Mouse (Mus musculus): Measurements from ENCODE around the gene Gm49325.

Gm49325 gene

GRCm38 (mm10) chr10:77623639-77624400 lies 17.8 kb downstream of the Gm49325 start:
- in situ Hi-C loops (cut with MboI, MseI) = no loop called here

GRCm38 (mm10) chr10:77624570-77624995 lies 18.6 kb downstream of the Gm49325 start:
- in situ Hi-C loops (cut with MboI, MseI) = no loop called here

DNA sequence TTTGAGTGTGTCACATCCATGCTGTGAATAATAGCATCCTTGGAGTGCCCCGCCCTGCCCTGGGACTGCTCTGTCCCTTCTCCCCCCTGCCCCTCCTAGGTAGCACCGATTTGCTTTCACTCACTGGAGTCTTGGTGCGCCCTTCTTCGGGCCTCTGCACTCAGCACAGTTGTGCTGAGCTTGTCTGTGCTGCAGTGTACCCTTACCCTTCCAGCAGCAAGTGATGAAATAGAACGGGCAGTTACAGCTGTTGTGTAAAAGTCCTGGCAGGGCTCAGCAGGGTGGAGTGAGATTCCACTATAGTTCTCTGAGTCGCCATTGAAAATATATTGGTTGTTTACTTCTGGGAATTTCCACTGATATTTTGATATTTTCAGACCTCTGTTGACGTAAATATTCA lies 20.0 kb downstream of the Gm49325 start:
- in situ Hi-C loops (cut with MboI, MseI) = loop anchor here (25.0 kb wide), 1 partner anchor 961 kb away; the partner anchor contains the start of gene Syde1

DNA sequence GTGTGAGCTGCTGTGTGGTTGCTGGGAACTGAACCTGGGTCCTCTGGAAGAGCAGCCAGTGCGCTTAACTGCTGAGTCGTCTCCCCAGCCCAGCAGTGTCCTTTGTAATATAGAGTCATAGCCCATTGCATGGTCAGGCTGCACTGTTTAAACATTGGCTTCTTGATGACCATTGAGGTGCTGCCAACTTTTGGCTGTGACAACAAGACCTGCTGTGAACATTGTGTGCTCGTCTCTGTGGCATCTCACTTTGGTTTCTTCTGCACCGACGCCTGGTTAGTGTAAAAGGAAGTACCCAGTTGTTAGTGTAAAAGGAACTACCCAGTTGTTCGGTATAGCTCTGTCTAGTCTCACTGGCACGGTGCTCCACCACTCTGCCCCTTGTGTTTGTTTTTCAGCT lies 20.6 kb downstream of the Gm49325 start:
- in situ Hi-C loops (cut with MboI, MseI) = loop anchor here (25.0 kb wide), 1 partner anchor 961 kb away; the partner anchor contains the start of gene Syde1

GRCm38 (mm10) chr10:77627497-77627896 lies 21.5 kb downstream of the Gm49325 start:
- in situ Hi-C loops (cut with MboI, MseI) = loop anchor here (25.0 kb wide), 1 partner anchor 960 kb away; the partner anchor contains the start of gene Syde1

DNA sequence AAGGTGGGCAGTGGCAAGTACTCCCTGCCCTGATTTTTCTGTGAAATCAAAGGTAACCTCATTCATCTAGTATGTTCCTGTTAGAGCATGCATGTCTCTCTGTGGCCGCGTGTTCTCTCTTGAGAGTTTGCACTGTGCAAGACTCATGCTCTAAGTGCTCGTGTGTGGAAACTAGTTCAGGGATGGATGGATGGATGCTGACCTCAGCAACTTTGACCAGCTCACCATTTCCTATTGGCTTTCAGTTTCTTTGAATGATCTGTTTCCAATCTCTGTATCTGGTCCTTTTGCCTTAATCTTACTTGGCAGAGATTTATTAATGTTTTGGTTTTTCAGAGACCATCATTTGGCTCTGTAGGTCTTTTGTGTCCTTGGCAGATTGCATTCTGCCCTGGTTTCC lies 23.2 kb downstream of the Gm49325 start:
- in situ Hi-C loops (cut with MboI, MseI) = loop anchor here (25.0 kb wide), 1 partner anchor 958 kb away; the partner anchor contains the start of gene Syde1

DNA sequence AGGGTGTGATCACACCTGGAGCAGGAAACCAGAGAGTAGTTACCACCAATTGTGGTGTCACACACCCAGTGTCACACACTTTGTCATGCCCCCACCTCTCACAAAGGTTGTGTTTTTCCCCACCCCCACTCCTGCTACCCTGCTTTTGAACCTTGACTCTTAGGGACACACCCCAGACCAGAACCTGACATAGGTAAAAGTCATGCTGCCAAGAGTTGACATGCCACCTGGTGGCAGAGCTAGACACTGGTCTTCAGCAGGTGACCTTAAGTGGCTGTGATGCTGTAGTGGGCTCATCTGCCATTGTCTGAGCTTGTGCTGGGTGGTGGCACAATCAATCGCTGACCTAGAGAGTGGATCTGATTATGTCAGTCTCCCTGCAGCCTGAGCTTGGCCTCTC lies 24.0 kb downstream of the Gm49325 start:
- in situ Hi-C loops (cut with MboI, MseI) = loop anchor here (5.0 to 25.0 kb wide), 2 partner anchors 113 to 957 kb away; partner anchors contain the start of genes Fam207a and Syde1

DNA sequence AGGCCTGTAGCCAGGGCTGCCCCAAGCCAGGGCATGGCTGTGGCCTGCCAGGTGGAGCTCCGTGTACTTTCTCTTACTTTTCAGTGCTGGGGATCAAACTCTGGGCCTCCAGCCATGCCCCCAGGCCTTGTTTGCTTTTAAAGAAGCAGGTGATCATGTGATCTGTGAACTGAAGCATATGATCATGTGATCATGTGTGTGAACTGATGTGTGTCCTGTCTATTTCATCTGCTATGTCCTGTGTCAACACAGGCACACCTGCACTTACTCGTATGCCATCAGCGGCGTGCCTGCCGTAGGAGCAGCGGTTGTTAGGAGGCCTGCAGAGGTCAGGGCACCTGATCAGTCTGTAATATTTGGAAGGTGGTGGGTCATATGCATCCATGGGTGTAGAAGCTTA lies 28.0 kb downstream of the Gm49325 start:
- in situ Hi-C loops (cut with MboI, MseI) = loop anchor here (5.0 to 25.0 kb wide), 2 partner anchors 117 to 953 kb away; partner anchors contain the start of genes Fam207a and Syde1

- in situ Hi-C loops (cut with MboI, MseI) = loop anchor here (5.0 to 25.0 kb wide), 2 partner anchors 117 to 953 kb away; partner anchors contain the start of genes Fam207a and Syde1
Measured at GRCm38 (mm10) chr10:77634452-77635231, 28.6 kb downstream of the Gm49325 start.

DNA sequence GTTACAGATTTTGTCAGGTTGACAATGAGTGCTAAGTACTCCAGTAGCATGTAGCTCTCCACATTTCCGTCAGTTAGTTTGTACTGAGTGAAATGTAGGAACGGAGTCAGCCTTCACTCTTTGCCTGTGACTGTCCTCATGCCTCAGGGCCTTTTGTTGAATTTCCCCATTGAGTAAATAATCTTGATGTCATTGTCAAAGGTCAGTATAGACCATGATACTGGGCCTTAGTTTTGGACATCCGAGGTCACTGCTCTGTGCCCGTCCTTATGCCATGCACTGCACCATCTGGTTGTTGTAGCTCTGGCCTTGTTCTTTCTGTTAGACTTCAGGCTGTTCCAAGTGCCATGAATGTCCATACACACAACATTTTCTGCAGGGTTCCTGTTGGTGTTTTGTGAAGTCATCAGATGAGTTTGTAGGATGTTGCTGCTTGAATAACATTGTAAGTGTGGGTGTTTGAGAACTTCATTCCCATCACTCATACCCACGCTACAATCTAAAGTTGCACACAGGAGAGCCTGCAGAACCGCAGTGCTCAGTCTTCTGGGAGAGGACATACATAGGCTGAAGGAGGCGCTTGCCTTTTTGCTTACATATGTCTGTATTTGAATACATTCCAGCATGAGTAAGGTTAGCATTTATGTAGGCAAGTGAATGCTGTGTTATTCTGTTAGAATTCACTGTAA lies 30.4 kb downstream of the Gm49325 start:
- in situ Hi-C loops (cut with MboI, MseI) = loop anchor here (25.0 kb wide), 1 partner anchor 951 kb away; the partner anchor contains the start of gene Syde1

DNA sequence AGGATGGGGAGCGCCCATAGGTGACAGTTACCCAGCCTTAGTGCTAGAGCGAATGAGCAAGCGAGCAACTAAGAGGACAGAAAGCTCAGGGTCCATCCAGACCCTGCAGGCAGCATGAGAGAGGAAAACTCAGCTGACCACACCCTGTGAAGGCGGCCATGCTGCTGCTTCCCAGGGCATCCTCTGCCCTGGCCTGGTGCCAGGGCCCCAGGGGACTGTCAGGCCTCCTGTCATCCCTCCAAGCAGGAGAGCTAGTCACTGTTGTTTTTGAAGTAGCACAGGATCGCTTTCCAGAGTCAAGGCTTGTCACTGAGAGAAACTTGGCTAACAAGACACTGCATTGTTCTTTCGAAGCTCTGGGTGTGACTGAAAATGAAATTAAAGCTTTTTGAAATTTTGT lies 33.0 kb downstream of the Gm49325 start:
- in situ Hi-C loops (cut with MboI, MseI) = loop anchor here (25.0 kb wide), 1 partner anchor 948 kb away; the partner anchor contains the start of gene Syde1

DNA sequence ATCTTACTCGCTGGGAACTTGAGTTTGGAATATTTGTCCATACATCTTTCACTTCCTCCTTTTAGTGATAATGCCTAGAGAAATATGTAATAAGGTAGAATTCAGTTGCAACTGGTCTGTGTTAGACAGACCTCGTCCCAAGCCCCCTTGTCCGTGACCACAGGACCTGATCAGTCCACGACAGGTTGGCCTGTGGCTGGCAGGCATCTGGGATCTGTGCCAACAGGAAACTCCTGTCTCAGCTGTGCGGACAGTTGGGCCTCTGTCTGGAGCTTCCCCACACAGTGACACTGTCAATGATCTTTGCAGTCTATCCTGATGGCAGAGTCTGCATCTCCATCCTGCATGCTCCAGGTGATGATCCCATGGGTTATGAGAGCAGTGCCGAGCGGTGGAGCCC lies 37.2 kb downstream of the Gm49325 start:
- in situ Hi-C loops (cut with MboI, MseI) = loop anchor here (25.0 kb wide), 1 partner anchor 944 kb away; the partner anchor contains the start of gene Syde1

DNA sequence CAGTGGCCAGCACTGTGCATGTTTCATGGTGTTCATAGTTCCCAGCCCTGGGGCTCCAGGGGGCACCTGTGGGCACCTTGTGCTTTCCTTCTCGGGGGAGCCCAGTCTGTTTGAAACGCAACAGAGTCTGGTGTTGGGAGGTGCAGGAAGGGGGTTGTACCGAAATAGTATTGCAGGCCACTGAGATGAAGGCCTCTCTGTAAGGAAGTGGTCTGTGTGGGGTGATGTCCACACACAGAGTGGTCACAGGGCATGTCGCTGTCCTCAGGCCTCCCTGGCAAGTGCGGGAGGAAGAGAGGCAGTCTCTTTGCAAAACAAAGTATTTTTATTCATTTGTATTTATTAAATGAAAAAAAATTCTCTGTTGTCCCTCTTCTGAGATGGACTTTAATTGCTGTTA lies 39.6 kb downstream of the Gm49325 start:
- in situ Hi-C loops (cut with MboI, MseI) = loop anchor here (25.0 kb wide), 1 partner anchor 942 kb away; the partner anchor contains the start of gene Syde1

DNA sequence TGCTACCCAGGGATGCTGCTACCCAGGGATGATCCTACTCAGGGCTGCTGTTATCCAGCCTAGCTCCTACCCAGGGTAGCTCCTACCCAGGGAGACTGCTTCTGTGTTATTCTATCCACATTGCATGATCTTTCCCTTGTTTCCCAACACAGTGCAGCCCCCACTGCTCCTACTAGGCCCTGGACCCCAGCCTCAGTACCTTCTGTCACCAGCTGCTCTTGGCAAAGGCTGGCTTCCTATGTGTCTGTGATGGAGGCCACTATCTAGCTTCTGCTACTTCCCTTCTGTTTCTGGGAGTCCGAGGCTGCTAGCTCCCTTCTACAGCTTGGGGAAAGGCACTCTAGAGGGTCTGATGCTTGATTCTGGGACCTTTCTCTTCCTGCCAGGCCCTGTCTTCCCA lies 41.5 kb downstream of the Gm49325 start:
- in situ Hi-C loops (cut with MboI, MseI) = loop anchor here (25.0 kb wide), 1 partner anchor 940 kb away; the partner anchor contains the start of gene Syde1

DNA sequence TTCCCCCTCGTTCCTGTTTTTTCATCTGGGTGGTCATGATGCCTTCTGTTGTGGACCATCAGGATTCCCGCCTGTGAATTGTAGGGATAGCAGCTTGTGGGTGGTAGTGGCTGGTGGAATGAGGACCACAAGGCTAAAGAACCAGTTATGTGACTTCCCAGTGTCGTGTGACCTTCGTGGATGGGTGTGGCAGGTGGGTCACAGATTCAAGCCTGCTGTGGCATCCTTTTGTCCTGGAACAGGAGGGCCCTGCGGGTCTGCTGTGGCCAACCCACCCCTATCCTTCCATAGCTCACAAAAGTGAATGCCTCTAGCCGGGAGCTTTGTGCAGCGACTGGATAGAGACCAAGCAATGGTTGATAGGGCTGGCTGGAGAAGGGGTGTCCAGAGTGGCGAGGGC lies 41.9 kb downstream of the Gm49325 start:
- in situ Hi-C loops (cut with MboI, MseI) = loop anchor here (25.0 kb wide), 1 partner anchor 939 kb away; the partner anchor contains the start of gene Syde1

GRCm38 (mm10) chr10:77652046-77652445 lies 46.0 kb downstream of the Gm49325 start:
- in situ Hi-C loops (cut with MboI, MseI) = no loop called here

- in situ Hi-C loops (cut with MboI, MseI) = no loop called here
Measured at GRCm38 (mm10) chr10:77658286-77658994, 52.4 kb downstream of the Gm49325 start.

DNA sequence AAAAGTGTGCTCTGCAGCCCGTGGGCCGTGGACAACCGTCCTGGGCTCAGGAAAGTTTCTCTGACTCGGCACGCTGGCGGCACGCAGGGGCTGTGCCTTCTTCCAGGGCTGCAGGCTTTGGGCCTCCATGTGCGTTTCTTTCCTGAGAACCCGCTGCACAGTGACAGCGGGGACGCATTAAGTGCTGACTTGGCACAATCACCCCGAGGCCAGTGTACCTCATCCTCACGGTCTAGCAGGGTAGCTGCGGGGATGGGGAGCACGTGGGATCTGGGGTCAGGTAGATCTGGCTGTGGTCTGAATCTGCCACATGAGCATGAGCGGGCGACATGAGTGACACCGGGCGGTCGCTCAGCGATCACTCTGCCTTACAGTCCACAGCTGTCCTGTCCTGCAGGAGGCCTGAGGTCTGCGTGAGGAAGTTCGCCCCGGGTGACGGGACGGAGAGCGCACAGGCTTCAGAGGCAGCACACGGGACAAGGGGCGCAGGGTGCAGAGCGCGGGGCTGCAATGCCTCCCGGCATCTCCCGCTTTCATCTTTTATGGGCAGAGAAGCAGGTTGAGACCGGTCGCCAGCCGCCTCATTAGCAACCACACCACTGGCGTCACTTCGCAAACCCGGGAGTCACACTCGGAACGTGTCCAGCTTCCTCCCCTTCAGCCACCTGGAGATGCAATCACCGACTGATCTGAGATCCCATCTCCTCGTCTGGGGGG lies 58.1 kb downstream of the Gm49325 start:
- in situ Hi-C loops (cut with MboI, MseI) = no loop called here

- in situ Hi-C loops (cut with MboI, MseI) = no loop called here
Measured at GRCm38 (mm10) chr10:77666342-77666741, 60.3 kb downstream of the Gm49325 start.

- in situ Hi-C loops (cut with MboI, MseI) = no loop called here
Measured at GRCm38 (mm10) chr10:77667402-77667801, 61.4 kb downstream of the Gm49325 start.
